Mouse (Mus musculus) liver, postnatal 0 days (tissue): ENCODE data around the gene Ezr.

Experiments used
- CTCF ChIP-seq: sonication (generic); IDR thresholded peaks from 2 replicates; pipeline ENCODE4 v1.5.1; 2016; ENCODE audit warnings: antibody characterized with exemption, low read depth
- EP300 ChIP-seq: IDR thresholded peaks from 2 replicates; pipeline ENCODE4 v1.6.1; 2016; ENCODE audit warnings: antibody characterized with exemption, low read depth, mild to moderate bottlenecking

DNA sequence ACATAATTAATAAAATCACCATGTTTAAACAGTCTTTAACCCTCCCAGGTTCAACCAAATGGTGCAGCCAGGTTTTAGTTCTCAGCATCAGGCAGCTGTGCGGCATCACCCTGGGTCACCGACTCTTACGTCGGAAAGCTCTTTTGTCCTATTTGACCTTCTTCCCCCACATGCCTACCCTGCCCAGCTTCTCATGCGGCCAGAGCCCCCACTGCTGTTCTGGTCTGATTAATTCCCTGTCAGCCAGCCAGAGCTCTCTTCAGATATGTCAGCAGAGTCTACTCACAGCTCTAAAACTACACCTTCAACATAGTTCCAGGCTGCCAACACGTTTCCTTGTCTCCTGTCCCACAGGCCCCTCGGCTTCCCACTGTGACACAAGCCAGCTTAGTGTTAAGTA is 35.1 kb downstream of the Ezr start:
- no peak for TF ChIP-seq CTCF
- TF ChIP-seq EP300 = no peak
